ENCODE assay signal across 17 mouse cellular contexts in genomic region chr11:112106891-112107290, GRCm38 (mm10).
DNase-seq lines count a peak whose midpoint lies in the region; ATAC-seq and TF ChIP-seq lines count a peak whose summit lies in the region.
"Had no signal": no experiment of that assay in that cellular context is flagged by ENCODE, and none has a peak within 500 bp of the region (broad histone marks: within the 10 kb centered on the region; RNA-seq: fewer than 3 reads in every experiment).

No protein-coding gene starts in this region.

- H3K9me3 ChIP-seq in intestine, embryonic 14.5 days (ENCODE audit: control insufficient read depth, low read length) = no peaks in the 10 kb centered on the region
- H3K9me3 ChIP-seq in intestine, postnatal 0 days (ENCODE audit: control insufficient read depth) = no peaks in the 10 kb centered on the region
- H3K9me3 ChIP-seq: embryonic facial prominence, embryonic 13.5 days; heart, embryonic 10.5 days; hindbrain, embryonic 15.5 days; limb, embryonic 12.5 days; liver, embryonic 15.5 days; midbrain, embryonic 13.5 days had no signal

- no peak overlapping the region for H3K9ac ChIP-seq in intestine, embryonic 14.5 days (ENCODE audit: low read length)
- no peak overlapping the region for H3K9ac ChIP-seq in intestine, postnatal 0 days (ENCODE audit: low read depth, low read length)
- H3K9ac ChIP-seq: embryonic facial prominence, embryonic 13.5 days; hindbrain, embryonic 15.5 days; limb, embryonic 12.5 days; liver, embryonic 15.5 days; midbrain, embryonic 13.5 days had no signal

- H3K36me3 ChIP-seq in intestine, embryonic 14.5 days (ENCODE audit: control insufficient read depth, insufficient read depth, low read length) = no peaks in the 10 kb centered on the region
- no peaks in the 10 kb centered on the region for H3K36me3 ChIP-seq in intestine, postnatal 0 days (ENCODE audit: control insufficient read depth, insufficient read depth)
- H3K36me3 ChIP-seq: embryonic facial prominence, embryonic 13.5 days; heart, embryonic 10.5 days; hindbrain, embryonic 15.5 days; limb, embryonic 12.5 days; liver, embryonic 15.5 days; midbrain, embryonic 13.5 days had no signal

- peak; percentile 7 for DNase-seq in adrenal gland, postnatal 10 days
- DNase-seq in adrenal gland, adult (ENCODE audit: inconsistent age in 2 of 2, low spot score in 1 of 2) = no peak
- DNase-seq in intestine, embryonic 14.5 days (ENCODE audit: low spot score) = no peak
- DNase-seq in left cerebral cortex, adult 18-20 months (ENCODE audit: low spot score in 2 of 2) = peak; percentile 2 to 15
- no peak for DNase-seq in left cerebral cortex, adult 8-10 months (ENCODE audit: low spot score in 2 of 2)
- DNase-seq in MN1 (ENCODE audit: low spot score) = peak; percentile 8
- DNase-seq in gastrocnemius, postnatal 4 days (ENCODE audit: low spot score in 2 of 2) = no peak
- DNase-seq: cerebellum, adult 9-10 months; gastrocnemius, postnatal 14 days had no signal

- 0 out of 2 replicates have a peak, but pooled peaks cover 6% of the 10 kb centered on the region for H3K4me1 ChIP-seq in intestine, embryonic 14.5 days (replicated peaks; ENCODE audit: control insufficient read depth, insufficient read depth, low read length)
- no peaks in the 10 kb centered on the region for H3K4me1 ChIP-seq in intestine, postnatal 0 days (replicated peaks; ENCODE audit: control insufficient read depth, insufficient read depth, low read length)
- H3K4me1 ChIP-seq: embryonic facial prominence, embryonic 13.5 days; heart, embryonic 10.5 days; hindbrain, embryonic 15.5 days; liver, embryonic 15.5 days; midbrain, embryonic 13.5 days had no signal

- H3K27ac ChIP-seq in intestine, embryonic 14.5 days (ENCODE audit: low read depth) = no peak overlapping the region
- H3K27ac ChIP-seq in intestine, postnatal 0 days (ENCODE audit: low read depth, low read length) = no peak overlapping the region
- H3K27ac ChIP-seq: embryonic facial prominence, embryonic 13.5 days; heart, embryonic 10.5 days; hindbrain, embryonic 15.5 days; left cerebral cortex, adult 2 months; liver, embryonic 15.5 days; midbrain, embryonic 13.5 days had no signal

- TF ChIP-seq CTCF in intestine, postnatal 0 days (IDR thresholded peaks at IDR 0.05; ENCODE audit: low read depth) = no peak

- no peak overlapping the region for H3K4me2 ChIP-seq in intestine, embryonic 14.5 days (ENCODE audit: low read length)
- no peak overlapping the region for H3K4me2 ChIP-seq in intestine, postnatal 0 days (replicated peaks; ENCODE audit: low read depth)
- H3K4me2 ChIP-seq: embryonic facial prominence, embryonic 13.5 days; hindbrain, embryonic 15.5 days; limb, embryonic 12.5 days; liver, embryonic 15.5 days; midbrain, embryonic 13.5 days had no signal

- WGBS in intestine, embryonic 14.5 days = 18% methylated on average over 4 of the region's 4 CpGs
- WGBS in intestine, postnatal 0 days = 47% methylated on average over 4 of the region's 4 CpGs

- H3K4me3 ChIP-seq in intestine, embryonic 14.5 days (ENCODE audit: low read depth, low read length) = no peak overlapping the region
- H3K4me3 ChIP-seq in intestine, postnatal 0 days (ENCODE audit: low read depth, low read length) = no peak overlapping the region
- H3K4me3 ChIP-seq: embryonic facial prominence, embryonic 13.5 days; heart, embryonic 10.5 days; hindbrain, embryonic 15.5 days; left cerebral cortex, adult 2 months; limb, embryonic 12.5 days; liver, embryonic 15.5 days; midbrain, embryonic 13.5 days had no signal

- ATAC-seq in intestine, embryonic 14.5 days (replicated peaks; ENCODE audit: low FRiP score, low TSS enrichment, low read depth) = peak; percentile 19; the same call in 1 of the 2 replicates
- ATAC-seq in intestine, postnatal 0 days = no peak
- ATAC-seq: midbrain, embryonic 13.5 days had no signal

- H3K27me3 ChIP-seq in intestine, embryonic 14.5 days (replicated peaks; ENCODE audit: control insufficient read depth, insufficient read depth, low read length) = 0 out of 2 replicates have a peak, but pooled peaks cover 2% of the 10 kb centered on the region
- H3K27me3 ChIP-seq in intestine, postnatal 0 days (replicated peaks; ENCODE audit: control insufficient read depth, insufficient read depth, low read length) = no peaks in the 10 kb centered on the region
- H3K27me3 ChIP-seq: hindbrain, embryonic 15.5 days; limb, embryonic 12.5 days; liver, embryonic 15.5 days; midbrain, embryonic 13.5 days had no signal

Comparison
In these comparisons a context has a peak if more than half of its experiments do, and no peak if none do; other contexts are left out.
1. DNase-seq: peak in adrenal gland, postnatal 10 days (single experiment), left cerebral cortex, adult 18-20 months (2 of 2) and MN1 (single experiment); none in adrenal gland, adult (0 of 2), intestine, embryonic 14.5 days (single experiment), left cerebral cortex, adult 8-10 months (0 of 2) and gastrocnemius, postnatal 4 days (0 of 2).